Mouse (Mus musculus): ENCODE measurements around the gene Spock2. TPM values are rescaled to one million over a fixed set of nuclear protein-coding genes. Genes with fewer than 3 reads are reported as not detected.
A peak's percentile ranks its signal among the peaks of the same experiment; 100 is the strongest.

Gene Spock2
- polyA plus RNA-seq, 1 experiment from 2014 or later, result 85.3 TPM

GRCm38 (mm10) chr10:60080601-60080981 lies 25.4 kb upstream of the Spock2 start:
- no peak for DNase-seq (ENCODE audit: low spot score)
- Histone ChIP-seq H3K9me3 (ENCODE audit: control insufficient read depth, low read length) (no peaks in the 10 kb centered on the region), H3K4me2 (replicated peaks) (no peak overlapping the region), H3K27ac (peak overlapping the region; percentile 58; the same call in 1 of the 2 replicates), H3K4me3 (replicated peaks; ENCODE audit: low read length) (no peak overlapping the region), H3K4me1 (replicated peaks; ENCODE audit: control insufficient read depth, insufficient read depth, low read length) (peaks cover 19% of the 10 kb centered on the region), H3K27me3 (ENCODE audit: control insufficient read depth, insufficient read depth, low read length) (no peaks in the 10 kb centered on the region), H3K9ac (no peak overlapping the region), H3K36me3 (replicated peaks; ENCODE audit: control insufficient read depth, insufficient read depth) (no peaks in the 10 kb centered on the region)
- 63% methylated on average over 5 of the region's 5 CpGs for WGBS
- no peak for ATAC-seq (ENCODE audit: low FRiP score)

GRCm38 (mm10) chr10:60080982-60081825 lies 24.8 kb upstream of the Spock2 start:
- Histone ChIP-seq H3K27me3 (ENCODE audit: control insufficient read depth, insufficient read depth, low read length) (no peaks in the 10 kb centered on the region), H3K36me3 (replicated peaks; ENCODE audit: control insufficient read depth, insufficient read depth) (no peaks in the 10 kb centered on the region), H3K9me3 (ENCODE audit: control insufficient read depth, low read length) (no peaks in the 10 kb centered on the region), H3K4me3 (replicated peaks; ENCODE audit: low read length) (no peak overlapping the region), H3K4me2 (replicated peaks) (no peak overlapping the region), H3K4me1 (replicated peaks; ENCODE audit: control insufficient read depth, insufficient read depth, low read length) (peaks cover 19% of the 10 kb centered on the region), H3K27ac (peak overlapping the region; percentile 58; the same call in 1 of the 2 replicates), H3K9ac (no peak overlapping the region)
- ATAC-seq (ENCODE audit: low FRiP score), result no peak
- no peak for DNase-seq (ENCODE audit: low spot score)
- WGBS, result 69% methylated on average over 21 of the region's 21 CpGs

GRCm38 (mm10) chr10:60081905-60082304 lies 24.1 kb upstream of the Spock2 start:
- Histone ChIP-seq H3K27ac (peak overlapping the region; percentile 58; the same call in 1 of the 2 replicates), H3K9ac (no peak overlapping the region), H3K4me2 (replicated peaks) (no peak overlapping the region), H3K36me3 (replicated peaks; ENCODE audit: control insufficient read depth, insufficient read depth) (no peaks in the 10 kb centered on the region), H3K27me3 (ENCODE audit: control insufficient read depth, insufficient read depth, low read length) (no peaks in the 10 kb centered on the region), H3K4me3 (replicated peaks; ENCODE audit: low read length) (no peak overlapping the region), H3K9me3 (ENCODE audit: control insufficient read depth, low read length) (no peaks in the 10 kb centered on the region), H3K4me1 (replicated peaks; ENCODE audit: control insufficient read depth, insufficient read depth, low read length) (peaks cover 19% of the 10 kb centered on the region)
- DNase-seq (ENCODE audit: low spot score), result no peak
- ATAC-seq (ENCODE audit: low FRiP score), result no peak
- 42% methylated on average over 5 of the region's 5 CpGs for WGBS

GRCm38 (mm10) chr10:60084065-60084464 lies 22.0 kb upstream of the Spock2 start:
- DNase-seq (ENCODE audit: low spot score), result no peak
- no peak for ATAC-seq (ENCODE audit: low FRiP score)
- 88% methylated on average over 4 of the region's 4 CpGs for WGBS
- Histone ChIP-seq H3K36me3 (replicated peaks; ENCODE audit: control insufficient read depth, insufficient read depth) (no peaks in the 10 kb centered on the region), H3K4me3 (replicated peaks; ENCODE audit: low read length) (no peak overlapping the region), H3K9me3 (ENCODE audit: control insufficient read depth, low read length) (no peaks in the 10 kb centered on the region), H3K4me2 (replicated peaks) (no peak overlapping the region), H3K27me3 (ENCODE audit: control insufficient read depth, insufficient read depth, low read length) (no peaks in the 10 kb centered on the region), H3K4me1 (replicated peaks; ENCODE audit: control insufficient read depth, insufficient read depth, low read length) (peaks cover 9% of the 10 kb centered on the region; the same call in 1 of the 2 replicates), H3K9ac (no peak overlapping the region), H3K27ac (no peak overlapping the region)

- no peaks in the 10 kb centered on the region for H3K27me3 ChIP-seq (ENCODE audit: control insufficient read depth, insufficient read depth, low read length)
- WGBS, result 80% methylated on average over 2 of the region's 2 CpGs
- no peak overlapping the region for H3K27ac ChIP-seq
- H3K4me1 ChIP-seq (replicated peaks; ENCODE audit: control insufficient read depth, insufficient read depth, low read length), result 0 out of 2 replicates have a peak, but pooled peaks cover 3% of the 10 kb centered on the region
- ATAC-seq (ENCODE audit: low FRiP score) (no peak), DNase-seq (ENCODE audit: low spot score) (no peak)
- no peak overlapping the region for H3K4me3 ChIP-seq (replicated peaks; ENCODE audit: low read length)
- H3K4me2 ChIP-seq (replicated peaks), result no peak overlapping the region
- H3K9me3 ChIP-seq (ENCODE audit: control insufficient read depth, low read length), result no peaks in the 10 kb centered on the region
- no peaks in the 10 kb centered on the region for H3K36me3 ChIP-seq (replicated peaks; ENCODE audit: control insufficient read depth, insufficient read depth)
- no peak overlapping the region for H3K9ac ChIP-seq
These were observed 13.7 kb upstream of the Spock2 start for GRCm38 (mm10) chr10:60092311-60092710.

GRCm38 (mm10) chr10:60093751-60094150 lies 12.3 kb upstream of the Spock2 start:
- no peaks in the 10 kb centered on the region for H3K9me3 ChIP-seq (ENCODE audit: control insufficient read depth, low read length)
- WGBS, result 89% methylated on average over 2 of the region's 2 CpGs

GRCm38 (mm10) chr10:60095558-60095957 lies 10.5 kb upstream of the Spock2 start:
- no peak overlapping the region for H3K4me3 ChIP-seq (replicated peaks; ENCODE audit: low read length)
- DNase-seq (ENCODE audit: low spot score), result no peak
- H3K9me3 ChIP-seq (ENCODE audit: control insufficient read depth, low read length), result no peaks in the 10 kb centered on the region
- no peaks in the 10 kb centered on the region for H3K27me3 ChIP-seq (ENCODE audit: control insufficient read depth, insufficient read depth, low read length)
- H3K9ac ChIP-seq, result no peak overlapping the region
- no peaks in the 10 kb centered on the region for H3K36me3 ChIP-seq (replicated peaks; ENCODE audit: control insufficient read depth, insufficient read depth)
- no peak overlapping the region for H3K27ac ChIP-seq
- WGBS, result 98% methylated on average over 2 of the region's 2 CpGs
- 0 out of 2 replicates have a peak, but pooled peaks cover 3% of the 10 kb centered on the region for H3K4me1 ChIP-seq (replicated peaks; ENCODE audit: control insufficient read depth, insufficient read depth, low read length)
- no peak for ATAC-seq (ENCODE audit: low FRiP score)
- H3K4me2 ChIP-seq (replicated peaks), result no peak overlapping the region

More at GRCm38 (mm10) chr10:60093751-60094150, 12.3 kb upstream of the Spock2 start:
- DNase-seq (ENCODE audit: low spot score), result no peak
- Histone ChIP-seq H3K4me1 (replicated peaks; ENCODE audit: control insufficient read depth, insufficient read depth, low read length) (0 out of 2 replicates have a peak, but pooled peaks cover 3% of the 10 kb centered on the region), H3K9ac (no peak overlapping the region), H3K36me3 (replicated peaks; ENCODE audit: control insufficient read depth, insufficient read depth) (no peaks in the 10 kb centered on the region), H3K27me3 (ENCODE audit: control insufficient read depth, insufficient read depth, low read length) (no peaks in the 10 kb centered on the region), H3K27ac (no peak overlapping the region), H3K4me2 (replicated peaks) (no peak overlapping the region), H3K4me3 (replicated peaks; ENCODE audit: low read length) (no peak overlapping the region)
- no peak for ATAC-seq (ENCODE audit: low FRiP score)

- H3K9me3 ChIP-seq (ENCODE audit: control insufficient read depth, low read length), result no peaks in the 10 kb centered on the region
- no peak overlapping the region for H3K4me2 ChIP-seq (replicated peaks)
- WGBS, result 65% methylated on average over 1 of the region's 1 CpGs
- no peak overlapping the region for H3K4me3 ChIP-seq (replicated peaks; ENCODE audit: low read length)
- no peak overlapping the region for H3K27ac ChIP-seq
- H3K9ac ChIP-seq, result no peak overlapping the region
- H3K27me3 ChIP-seq (ENCODE audit: control insufficient read depth, insufficient read depth, low read length), result no peaks in the 10 kb centered on the region
- no peak for DNase-seq (ENCODE audit: low spot score)
- no peak for ATAC-seq (ENCODE audit: low FRiP score)
- H3K36me3 ChIP-seq (replicated peaks; ENCODE audit: control insufficient read depth, insufficient read depth), result no peaks in the 10 kb centered on the region
- H3K4me1 ChIP-seq (replicated peaks; ENCODE audit: control insufficient read depth, insufficient read depth, low read length), result no peaks in the 10 kb centered on the region
These were observed 9.7 kb upstream of the Spock2 start for GRCm38 (mm10) chr10:60096302-60096701.

- no peaks in the 10 kb centered on the region for H3K9me3 ChIP-seq (ENCODE audit: control insufficient read depth, low read length)
- 95% methylated on average over 9 of the region's 9 CpGs for WGBS
- H3K36me3 ChIP-seq (replicated peaks; ENCODE audit: control insufficient read depth, insufficient read depth), result no peaks in the 10 kb centered on the region
- H3K4me3 ChIP-seq (replicated peaks; ENCODE audit: low read length), result no peak overlapping the region
- DNase-seq (ENCODE audit: low spot score) (no peak), ATAC-seq (ENCODE audit: low FRiP score) (no peak)
- H3K9ac ChIP-seq, result no peak overlapping the region
- H3K27ac ChIP-seq, result no peak overlapping the region
- no peaks in the 10 kb centered on the region for H3K27me3 ChIP-seq (ENCODE audit: control insufficient read depth, insufficient read depth, low read length)
- H3K4me1 ChIP-seq (replicated peaks; ENCODE audit: control insufficient read depth, insufficient read depth, low read length), result no peaks in the 10 kb centered on the region
- H3K4me2 ChIP-seq (replicated peaks), result no peak overlapping the region
These were observed 8.9 kb upstream of the Spock2 start for GRCm38 (mm10) chr10:60097146-60097545.

Data from hindbrain, embryonic 14.5 days (tissue).